Mouse (Mus musculus): ENCODE data around the gene Tmem50b. TPM values are rescaled to one million over a fixed set of nuclear protein-coding genes. Genes with fewer than 3 reads are reported as not detected.

Tmem50b gene
- polyA plus RNA-seq, 1 experiment from 2014 or later, result 85.6 TPM

DNA sequence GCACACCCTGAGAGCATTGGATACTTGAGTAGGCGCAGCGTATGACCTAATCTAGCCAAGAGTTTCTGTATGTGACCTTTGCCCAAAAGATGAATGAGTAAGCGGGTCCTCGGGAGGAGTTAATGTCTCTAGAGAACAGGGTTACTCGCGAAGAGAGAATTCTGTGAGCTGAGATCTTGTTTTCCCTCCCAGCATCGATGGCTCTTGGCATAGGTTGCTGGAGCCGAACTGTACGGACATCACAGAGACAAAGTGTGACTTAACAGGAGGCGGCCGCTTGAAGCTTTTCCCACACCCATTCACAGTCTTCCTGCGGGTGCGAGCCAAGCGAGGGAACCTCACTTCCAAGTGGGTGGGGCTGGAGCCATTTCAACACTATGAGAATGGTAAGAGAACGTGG is 39.9 kb downstream of the Tmem50b start:
- no peak overlapping the region for H3K4me3 ChIP-seq
- no peak overlapping the region for H3K9ac ChIP-seq
- peaks cover 16% of the 10 kb centered on the region for H3K4me1 ChIP-seq (replicated peaks)
- no peak overlapping the region for H3K27ac ChIP-seq (replicated peaks)
- no peaks in the 10 kb centered on the region for H3K27me3 ChIP-seq
- ATAC-seq (ENCODE audit: low read depth), result no peak
- H3K36me3 ChIP-seq, result peaks cover 41% of the 10 kb centered on the region
- H3K9me3 ChIP-seq, result no peaks in the 10 kb centered on the region
- 90% methylated on average over 15 of the region's 15 CpGs for WGBS
- H3K4me2 ChIP-seq, result no peak overlapping the region

DNA sequence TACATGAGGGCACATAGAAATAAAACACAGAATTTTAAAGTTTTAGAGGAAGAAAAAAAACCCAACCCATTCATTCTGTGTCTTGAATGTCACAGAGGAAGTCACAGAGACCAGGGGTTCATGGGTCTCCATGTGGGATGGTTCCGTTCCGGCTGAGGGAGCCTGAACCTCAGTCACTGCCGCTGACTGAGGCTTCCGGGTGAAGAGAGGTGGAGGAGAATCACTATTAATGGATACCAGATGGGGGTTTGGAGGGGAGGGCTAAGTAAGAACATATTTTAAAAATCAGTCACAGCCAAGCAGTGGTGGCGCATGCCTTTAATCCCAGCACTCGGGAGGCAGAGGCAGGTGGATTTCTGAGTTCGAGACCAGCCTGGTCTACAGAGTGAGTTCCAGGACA is 40.4 kb downstream of the Tmem50b start:
- no peak overlapping the region for H3K4me3 ChIP-seq
- 78% methylated on average over 7 of the region's 7 CpGs for WGBS

DNA sequence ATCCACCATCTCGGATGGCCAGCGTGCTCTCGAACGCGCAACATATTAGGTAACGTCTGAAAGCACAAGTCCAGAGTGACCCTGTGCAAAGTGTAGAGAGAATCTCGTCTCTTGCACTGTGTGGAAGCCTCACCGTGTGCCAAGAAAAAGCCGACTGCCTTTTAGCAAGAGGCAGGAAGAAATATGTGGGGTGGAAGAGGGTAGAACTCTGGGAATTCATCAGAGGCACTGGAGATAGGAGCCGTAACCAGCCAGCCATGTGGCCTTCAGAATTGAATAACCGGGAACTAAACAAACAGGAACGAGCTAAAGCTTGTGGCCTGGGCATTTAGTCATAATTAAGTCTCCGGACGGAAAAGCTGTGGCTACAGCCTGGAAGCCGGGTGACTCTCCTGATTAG is 40.9 kb downstream of the Tmem50b start:
- no peak overlapping the region for H3K4me2 ChIP-seq

More for the DNA sequence above, 40.4 kb downstream of the Tmem50b start:
- Histone ChIP-seq H3K4me2 (no peak overlapping the region), H3K27ac (replicated peaks) (no peak overlapping the region), H3K36me3 (peaks cover 37% of the 10 kb centered on the region), H3K9ac (no peak overlapping the region), H3K4me1 (replicated peaks) (peaks cover 16% of the 10 kb centered on the region), H3K9me3 (no peaks in the 10 kb centered on the region), H3K27me3 (no peaks in the 10 kb centered on the region)
- ATAC-seq (ENCODE audit: low read depth), result no peak

DNA sequence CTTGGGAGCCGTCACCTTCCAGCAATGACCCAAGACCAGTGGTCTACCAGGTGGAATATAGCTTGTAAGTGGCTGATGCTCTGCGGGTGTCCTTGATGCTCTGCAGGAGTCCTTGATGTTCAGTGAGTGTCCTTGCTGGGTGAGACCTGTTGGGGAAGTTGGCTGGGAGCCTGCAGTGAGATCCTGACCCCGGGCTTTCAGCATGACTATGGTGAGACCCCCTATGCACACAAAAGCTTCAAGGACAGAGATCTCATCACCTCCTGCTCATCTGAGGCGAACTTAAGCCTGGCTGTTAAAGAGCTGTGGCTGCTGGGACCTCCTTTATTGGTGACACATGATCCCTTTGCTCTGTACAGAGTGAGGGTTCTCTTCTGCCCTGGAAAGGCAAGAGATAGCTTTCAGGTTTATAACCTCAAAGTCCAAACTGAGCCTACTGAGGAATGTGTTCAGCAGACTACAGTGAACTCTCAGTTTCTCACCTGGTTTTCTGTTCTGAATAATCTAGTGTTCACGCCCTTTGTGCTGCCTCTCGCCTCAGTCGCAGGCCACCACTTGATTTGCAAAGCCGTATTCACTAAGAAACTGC is 42.5 kb downstream of the Tmem50b start:
- Histone ChIP-seq H3K27me3 (no peaks in the 10 kb centered on the region), H3K27ac (replicated peaks) (no peak overlapping the region), H3K4me1 (replicated peaks) (peaks cover 16% of the 10 kb centered on the region), H3K9me3 (no peaks in the 10 kb centered on the region), H3K36me3 (peaks cover 24% of the 10 kb centered on the region), H3K4me3 (no peak overlapping the region), H3K9ac (no peak overlapping the region), H3K4me2 (no peak overlapping the region)
- no peak for ATAC-seq (ENCODE audit: low read depth)
- WGBS, result 85% methylated on average over 8 of the region's 8 CpGs

More for the DNA sequence above, 40.9 kb downstream of the Tmem50b start:
- no peaks in the 10 kb centered on the region for H3K9me3 ChIP-seq
- peaks cover 16% of the 10 kb centered on the region for H3K4me1 ChIP-seq (replicated peaks)
- ATAC-seq (ENCODE audit: low read depth), result no peak
- WGBS, result 74% methylated on average over 15 of the region's 15 CpGs
- no peak overlapping the region for H3K9ac ChIP-seq
- H3K27me3 ChIP-seq, result no peaks in the 10 kb centered on the region
- peaks cover 31% of the 10 kb centered on the region for H3K36me3 ChIP-seq
- no peak overlapping the region for H3K4me3 ChIP-seq
- H3K27ac ChIP-seq (replicated peaks), result no peak overlapping the region; the same call in 1 of the 2 replicates

DNA sequence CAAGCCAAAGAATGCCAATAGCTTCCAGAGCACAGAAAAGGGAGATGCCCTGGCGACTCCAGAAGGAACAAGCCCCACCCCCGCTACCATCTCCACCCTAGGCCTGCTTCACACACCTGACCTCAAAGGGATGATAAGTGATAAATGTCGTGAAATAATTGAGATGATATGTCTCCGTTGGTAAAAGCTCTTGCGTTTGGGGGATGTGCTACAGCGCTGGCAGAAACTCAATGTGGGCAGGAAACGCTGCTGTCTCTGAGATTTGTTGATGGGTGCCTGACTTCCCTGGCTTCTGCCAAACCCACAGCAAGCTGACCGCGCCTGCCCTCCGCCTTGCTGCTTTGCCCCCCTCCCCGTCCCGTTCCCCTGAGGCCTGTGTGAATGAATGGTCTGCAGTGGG is 44.0 kb downstream of the Tmem50b start:
- no peak for ATAC-seq (ENCODE audit: low read depth)
- peaks cover 30% of the 10 kb centered on the region for H3K4me1 ChIP-seq (replicated peaks)
- H3K27me3 ChIP-seq, result no peaks in the 10 kb centered on the region
- H3K4me2 ChIP-seq, result no peak overlapping the region
- 61% methylated on average over 12 of the region's 12 CpGs for WGBS
- H3K9ac ChIP-seq, result no peak overlapping the region
- no peaks in the 10 kb centered on the region for H3K9me3 ChIP-seq
- H3K27ac ChIP-seq (replicated peaks), result 0 out of 2 replicates have a peak overlapping the region, but pooled peaks have one; percentile 33
- no peak overlapping the region for H3K4me3 ChIP-seq
- H3K36me3 ChIP-seq, result peaks cover 12% of the 10 kb centered on the region

DNA sequence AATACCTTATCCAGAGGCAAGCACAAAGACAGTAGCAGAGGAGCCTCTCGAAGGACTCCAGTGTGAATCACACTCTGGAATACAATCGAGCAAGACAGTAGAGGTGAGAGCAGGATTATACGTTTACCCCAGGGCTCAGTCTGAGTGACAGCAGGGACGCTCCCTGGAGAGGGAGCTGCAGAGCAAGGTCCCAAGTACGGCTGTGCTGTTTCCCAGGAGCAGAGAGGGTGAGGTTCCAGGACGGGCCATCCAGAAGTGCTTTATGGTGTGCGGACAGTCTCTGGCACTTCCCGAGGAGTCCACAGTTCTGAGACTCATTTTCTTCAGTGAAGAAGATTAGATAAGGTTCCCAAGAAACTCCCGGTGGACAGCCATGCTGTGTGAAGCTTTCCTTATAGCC is 45.5 kb downstream of the Tmem50b start:
- Histone ChIP-seq H3K36me3 (peaks cover 3% of the 10 kb centered on the region; the same call in 1 of the 2 replicates), H3K9ac (no peak overlapping the region)
- no peak for ATAC-seq (ENCODE audit: low read depth)

DNA sequence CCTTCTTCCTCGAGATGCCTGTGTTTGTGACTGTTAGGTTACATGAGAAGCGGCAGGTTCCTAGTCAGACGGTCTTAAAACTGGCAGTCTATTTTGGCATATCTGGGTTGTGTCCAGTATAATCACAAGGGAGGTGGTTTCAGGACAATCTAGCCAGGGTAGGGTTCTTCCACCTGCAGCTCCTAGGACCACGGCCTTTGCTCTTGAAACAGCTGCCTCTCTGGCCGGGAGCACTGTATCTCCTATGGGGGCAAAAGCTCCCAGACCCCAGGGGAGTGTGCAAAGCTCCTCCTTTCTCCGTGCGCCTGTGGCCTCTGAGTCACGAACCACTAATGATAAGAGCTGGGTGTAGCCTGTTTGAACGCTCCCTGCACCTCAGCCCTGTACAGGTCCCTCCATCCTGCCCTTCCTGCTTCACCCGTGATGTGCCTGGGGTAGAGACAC is 46.5 kb downstream of the Tmem50b start:
- Histone ChIP-seq H3K36me3 (peaks cover 3% of the 10 kb centered on the region; the same call in 1 of the 2 replicates), H3K4me2 (no peak overlapping the region), H3K27me3 (no peaks in the 10 kb centered on the region), H3K9me3 (no peaks in the 10 kb centered on the region), H3K9ac (no peak overlapping the region), H3K4me1 (replicated peaks) (peaks cover 46% of the 10 kb centered on the region), H3K27ac (replicated peaks) (no peak overlapping the region), H3K4me3 (no peak overlapping the region)
- ATAC-seq (ENCODE audit: low read depth), result no peak
- 79% methylated on average over 10 of the region's 10 CpGs for WGBS

More for the DNA sequence above, 45.5 kb downstream of the Tmem50b start:
- no peak overlapping the region for H3K4me3 ChIP-seq
- H3K4me2 ChIP-seq, result no peak overlapping the region
- WGBS, result 62% methylated on average over 9 of the region's 9 CpGs
- H3K9me3 ChIP-seq, result no peaks in the 10 kb centered on the region
- H3K27me3 ChIP-seq, result no peaks in the 10 kb centered on the region
- H3K27ac ChIP-seq (replicated peaks), result no peak overlapping the region
- H3K4me1 ChIP-seq (replicated peaks), result peaks cover 43% of the 10 kb centered on the region

DNA sequence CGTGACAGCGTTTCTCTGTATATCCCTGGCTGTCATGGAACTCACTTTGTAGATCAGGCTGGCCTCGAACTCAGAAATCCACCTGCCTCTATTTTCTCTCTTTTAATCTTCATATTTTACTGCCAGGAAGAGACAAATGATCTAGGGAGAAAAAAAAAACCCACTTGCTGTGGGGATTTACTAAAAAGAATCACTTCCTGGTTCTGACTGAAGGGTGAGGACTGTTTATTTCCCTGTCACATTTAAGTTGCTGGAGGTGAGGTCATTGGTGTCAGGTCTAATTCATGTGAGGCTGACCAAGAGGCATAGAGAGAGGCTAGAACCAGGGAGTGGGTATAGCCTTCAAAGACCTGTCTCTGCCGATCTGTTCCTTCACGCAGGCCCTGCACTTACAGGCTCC is 48.0 kb downstream of the Tmem50b start:
- no peak for ATAC-seq (ENCODE audit: low read depth)
- Histone ChIP-seq H3K27me3 (no peaks in the 10 kb centered on the region), H3K27ac (replicated peaks) (no peak overlapping the region), H3K9ac (no peak overlapping the region), H3K9me3 (no peaks in the 10 kb centered on the region), H3K4me2 (peak overlapping the region; percentile 70), H3K4me3 (no peak overlapping the region), H3K36me3 (no peaks in the 10 kb centered on the region), H3K4me1 (replicated peaks) (peaks cover 42% of the 10 kb centered on the region)
- WGBS, result 55% methylated on average over 5 of the region's 5 CpGs

DNA sequence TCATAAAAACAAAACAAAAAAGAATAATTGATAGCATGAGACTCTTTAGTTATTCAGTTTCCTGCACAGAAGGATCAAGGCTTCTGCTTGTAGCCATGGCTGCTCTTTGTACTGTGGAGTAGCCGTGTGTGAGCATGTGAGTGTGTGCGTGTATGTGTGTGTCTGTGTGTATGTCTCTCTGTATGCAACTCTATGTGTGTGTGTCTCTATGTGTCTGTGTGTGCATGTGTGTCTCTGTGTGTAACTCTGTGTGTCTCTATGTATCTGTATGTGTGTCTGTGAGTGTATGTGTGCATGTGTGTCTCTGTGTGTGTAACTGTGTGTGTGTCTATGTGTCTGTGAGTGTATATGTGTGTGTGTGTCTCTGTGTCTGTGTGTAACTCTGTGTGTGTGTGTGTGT is 48.6 kb downstream of the Tmem50b start:
- H3K27ac ChIP-seq (replicated peaks), result no peak overlapping the region
- H3K4me1 ChIP-seq (replicated peaks), result peaks cover 38% of the 10 kb centered on the region
- peak overlapping the region; percentile 86 for H3K4me3 ChIP-seq
- ATAC-seq (ENCODE audit: low read depth), result no peak
- no peaks in the 10 kb centered on the region for H3K36me3 ChIP-seq
- 33% methylated on average over 2 of the region's 2 CpGs for WGBS
- peak overlapping the region; percentile 51 for H3K9ac ChIP-seq
- no peaks in the 10 kb centered on the region for H3K9me3 ChIP-seq
- H3K27me3 ChIP-seq, result no peaks in the 10 kb centered on the region
- H3K4me2 ChIP-seq, result peak overlapping the region; percentile 70

DNA sequence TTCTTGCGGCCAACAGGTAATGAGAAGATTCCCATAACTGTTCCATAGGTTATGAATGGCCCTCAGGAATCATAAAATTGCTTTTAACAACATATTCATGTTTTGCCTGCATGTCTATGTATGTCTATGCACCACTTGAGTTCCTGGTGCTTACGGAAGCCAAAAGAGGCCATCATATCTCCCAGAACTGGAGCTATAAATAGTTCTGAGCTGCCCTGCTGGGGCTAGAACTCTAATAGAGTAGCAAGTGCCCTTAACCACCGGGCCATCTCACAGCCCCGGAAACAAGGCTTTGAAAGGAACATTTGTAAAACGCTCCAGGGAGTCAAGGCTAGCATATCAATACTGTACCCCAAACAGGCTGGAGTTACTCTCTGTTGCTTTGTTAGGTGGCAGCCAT is 49.0 kb downstream of the Tmem50b start:
- Histone ChIP-seq H3K4me2 (peak overlapping the region; percentile 70), H3K36me3 (no peaks in the 10 kb centered on the region), H3K9me3 (no peaks in the 10 kb centered on the region), H3K27ac (replicated peaks) (no peak overlapping the region), H3K4me3 (peak overlapping the region; percentile 86), H3K4me1 (replicated peaks) (peaks cover 34% of the 10 kb centered on the region), H3K9ac (peak overlapping the region; percentile 51), H3K27me3 (no peaks in the 10 kb centered on the region)
- no peak for ATAC-seq (ENCODE audit: low read depth)
- 16% methylated on average over 5 of the region's 5 CpGs for WGBS

DNA sequence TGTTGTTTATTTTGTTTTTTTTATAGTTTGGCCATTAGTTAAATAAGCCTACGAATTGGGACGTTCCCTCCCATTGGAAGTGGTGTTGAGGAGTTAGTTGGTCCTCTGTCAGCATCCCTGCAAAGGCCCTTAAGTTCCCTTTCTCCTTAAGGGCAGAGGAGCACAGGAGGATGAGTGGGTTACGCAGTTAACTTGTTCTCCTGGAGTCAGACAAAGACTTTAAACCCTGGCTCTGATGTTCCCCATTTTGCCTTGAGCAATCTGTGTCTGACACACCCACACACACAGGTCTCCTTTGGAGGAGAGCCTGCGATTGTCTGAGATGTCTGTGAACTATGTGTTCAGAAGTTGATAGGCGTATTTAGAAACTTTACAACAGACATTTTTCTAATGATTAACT is 49.6 kb downstream of the Tmem50b start:
- peak overlapping the region; percentile 86 for H3K4me3 ChIP-seq
- H3K27ac ChIP-seq (replicated peaks), result no peak overlapping the region
- peak overlapping the region; percentile 96 for H3K9ac ChIP-seq
- H3K27me3 ChIP-seq, result no peaks in the 10 kb centered on the region
- no peaks in the 10 kb centered on the region for H3K9me3 ChIP-seq
- peaks cover 30% of the 10 kb centered on the region for H3K4me1 ChIP-seq (replicated peaks)
- ATAC-seq (ENCODE audit: low read depth), result no peak
- no peaks in the 10 kb centered on the region for H3K36me3 ChIP-seq
- H3K4me2 ChIP-seq, result peak overlapping the region; percentile 70
- WGBS, result 25% methylated on average over 5 of the region's 5 CpGs

DNA sequence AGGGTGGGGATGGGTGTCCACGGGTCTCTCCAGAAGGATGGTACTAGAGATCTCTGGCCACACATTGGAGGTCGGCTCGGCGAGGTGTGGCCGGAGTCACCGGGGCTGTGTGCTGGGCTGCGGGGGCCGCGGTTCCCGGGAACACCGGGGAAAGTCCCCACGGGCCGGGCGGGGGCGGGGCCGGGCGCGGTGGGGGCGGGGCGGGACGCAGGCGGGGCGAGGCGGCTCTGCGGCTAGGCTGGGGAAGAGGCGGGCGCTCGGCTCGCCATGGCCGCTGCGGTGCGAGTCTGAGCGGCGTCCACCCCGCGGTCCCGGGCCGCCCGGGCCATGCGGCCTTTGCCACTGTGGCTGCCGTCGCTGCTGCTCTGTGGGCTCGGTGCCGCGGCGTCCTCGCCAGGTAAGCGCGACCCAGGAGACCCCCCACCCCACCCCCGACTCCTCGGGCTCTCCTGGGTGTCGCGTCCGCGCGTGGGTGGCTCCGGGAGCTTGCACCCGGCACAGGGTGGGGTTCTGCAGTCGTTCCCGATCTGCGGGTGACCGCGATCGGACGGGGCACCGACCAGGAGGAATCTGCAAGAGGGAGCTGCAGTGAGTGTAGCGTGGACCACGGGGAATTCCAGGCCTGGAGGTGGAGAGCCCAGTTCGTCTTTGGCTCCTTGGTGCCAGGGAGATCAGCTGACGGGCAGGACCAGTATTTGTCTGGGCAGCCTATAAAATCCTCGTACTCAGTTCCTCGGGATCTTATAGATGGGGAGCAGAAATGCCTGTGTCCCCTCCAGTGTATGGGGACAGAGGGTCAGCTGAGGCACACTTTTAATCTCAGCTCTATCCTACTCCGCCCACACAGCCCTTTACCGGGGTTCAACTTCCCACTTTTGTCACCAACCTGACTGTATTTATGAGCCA is 50.5 kb downstream of the Tmem50b start, which contains the start of gene Ifngr2:
Ifngr2 (plus strand) TSS at position 237 of the 906 bp plus-strand sequence.
- peaks cover 30% of the 10 kb centered on the region for H3K4me1 ChIP-seq (replicated peaks)
- H3K36me3 ChIP-seq, result no peaks in the 10 kb centered on the region
- peak within 1 kb of the TSS; percentile 59; the same call in 1 of the 2 replicates for H3K27ac ChIP-seq (replicated peaks)
- peak within 1 kb of the TSS; percentile 96 for H3K9ac ChIP-seq
- peak within 1 kb of the TSS; percentile 86 for H3K4me3 ChIP-seq
- H3K27me3 ChIP-seq, result no peaks in the 10 kb centered on the region
- ATAC-seq (ENCODE audit: low read depth), result peak; percentile 89
- H3K9me3 ChIP-seq, result no peaks in the 10 kb centered on the region
- whole genome bisulfite sequencing, result 2% methylated on average over 66 of the region's 74 CpGs
- peak within 1 kb of the TSS; percentile 70 for H3K4me2 ChIP-seq
